14 mouse cellular contexts compared by ENCODE assay signal in genomic region chr10:40068595-40068994, GRCm38 (mm10). TPM values are rescaled to one million over a fixed set of nuclear protein-coding genes. Genes with fewer than 3 reads are reported as not detected.
A peak's percentile ranks its signal among the peaks of the same experiment; 100 is the strongest.
DNase-seq lines count a peak whose midpoint lies in the region; ATAC-seq and TF ChIP-seq lines count a peak whose summit lies in the region.
"Had no signal": no experiment of that assay in that cellular context is flagged by ENCODE, and none has a peak within 500 bp of the region (broad histone marks: within the 10 kb centered on the region; RNA-seq: fewer than 3 reads in every experiment).

No protein-coding gene starts in this region.

- TF ChIP-seq CTCF in bone marrow, adult 2 months (IDR thresholded peaks at IDR 0.05; ENCODE audit: control insufficient read depth, insufficient read depth, low read length): no peak

- no peak for DNase-seq in forebrain, embryonic 10.5 days (ENCODE audit: extremely low spot score, low spot score)
- DNase-seq in forebrain, embryonic 14.5 days (ENCODE audit: low spot score): no peak
- no peak for DNase-seq in kidney, postnatal 14 days
- no peak for DNase-seq in natural killer cell, adult 2 months (ENCODE audit: low spot score in 2 of 2)
- no peak for DNase-seq in adrenal gland, adult 18-20 months (ENCODE audit: low spot score in 2 of 2)

- no peak overlapping the region for H3K4me2 ChIP-seq in forebrain, embryonic 14.5 days (ENCODE audit: low read length)
- H3K4me2 ChIP-seq in kidney, embryonic 16.5 days (replicated peaks; ENCODE audit: low read depth, low read length): no peak overlapping the region
- H3K4me2 ChIP-seq in limb, embryonic 12.5 days: no peak overlapping the region
- H3K4me2 ChIP-seq: forebrain, embryonic 13.5 days; hindbrain, embryonic 12.5 days; midbrain, embryonic 12.5 days had no signal

- TF ChIP-seq POLR2A in bone marrow, adult 2 months (IDR thresholded peaks at IDR 0.05; ENCODE audit: borderline replicate concordance, control insufficient read depth, low read depth, low read length): no peak

- H3K9me3 ChIP-seq in forebrain, embryonic 10.5 days: no peaks in the 10 kb centered on the region
- no peaks in the 10 kb centered on the region for H3K9me3 ChIP-seq in forebrain, embryonic 14.5 days (replicated peaks; ENCODE audit: control insufficient read depth, low read length)
- H3K9me3 ChIP-seq in kidney, embryonic 16.5 days (ENCODE audit: low read length): no peaks in the 10 kb centered on the region
- no peaks in the 10 kb centered on the region for H3K9me3 ChIP-seq in limb, embryonic 12.5 days
- H3K9me3 ChIP-seq: forebrain, embryonic 13.5 days; hindbrain, embryonic 12.5 days; midbrain, embryonic 12.5 days had no signal

- H3K9ac ChIP-seq in forebrain, embryonic 14.5 days (ENCODE audit: low read length): no peak overlapping the region
- H3K9ac ChIP-seq in kidney, embryonic 16.5 days (replicated peaks; ENCODE audit: low read length): no peak overlapping the region
- H3K9ac ChIP-seq in limb, embryonic 12.5 days (replicated peaks): no peak overlapping the region
- H3K9ac ChIP-seq: forebrain, embryonic 13.5 days; hindbrain, embryonic 12.5 days; midbrain, embryonic 12.5 days had no signal

- H3K36me3 ChIP-seq in forebrain, embryonic 10.5 days (replicated peaks): no peaks in the 10 kb centered on the region
- no peaks in the 10 kb centered on the region for H3K36me3 ChIP-seq in forebrain, embryonic 14.5 days (ENCODE audit: control insufficient read depth, insufficient read depth, low read length)
- no peaks in the 10 kb centered on the region for H3K36me3 ChIP-seq in kidney, embryonic 16.5 days (ENCODE audit: insufficient read depth, low read length)
- no peaks in the 10 kb centered on the region for H3K36me3 ChIP-seq in limb, embryonic 12.5 days
- H3K36me3 ChIP-seq: hindbrain, embryonic 12.5 days; midbrain, embryonic 12.5 days had no signal

- no peaks in the 10 kb centered on the region for H3K27me3 ChIP-seq in forebrain, embryonic 10.5 days (ENCODE audit: poor library complexity, severe bottlenecking)
- no peaks in the 10 kb centered on the region for H3K27me3 ChIP-seq in forebrain, embryonic 14.5 days (replicated peaks; ENCODE audit: control insufficient read depth, insufficient read depth, low read length)
- no peaks in the 10 kb centered on the region for H3K27me3 ChIP-seq in kidney, embryonic 16.5 days (ENCODE audit: insufficient read depth, low read length)
- no peaks in the 10 kb centered on the region for H3K27me3 ChIP-seq in limb, embryonic 12.5 days
- H3K27me3 ChIP-seq: forebrain, embryonic 13.5 days; hindbrain, embryonic 12.5 days; midbrain, embryonic 12.5 days had no signal

- H3K4me3 ChIP-seq in forebrain, embryonic 10.5 days: no peak overlapping the region
- no peak overlapping the region for H3K4me3 ChIP-seq in forebrain, embryonic 14.5 days (ENCODE audit: low read depth, low read length)
- H3K4me3 ChIP-seq in kidney, embryonic 16.5 days (ENCODE audit: low read length): no peak overlapping the region
- H3K4me3 ChIP-seq in bone marrow, adult 2 months (replicated peaks; ENCODE audit: control insufficient read depth, low read depth, low read length): no peak overlapping the region
- no peak overlapping the region for H3K4me3 ChIP-seq in limb, embryonic 12.5 days (replicated peaks)
- H3K4me3 ChIP-seq: forebrain, embryonic 13.5 days; hindbrain, embryonic 12.5 days; midbrain, embryonic 12.5 days had no signal

- 0 out of 2 replicates have a peak overlapping the region, but pooled peaks have one; percentile 25 for H3K27ac ChIP-seq in forebrain, embryonic 10.5 days
- H3K27ac ChIP-seq in forebrain, embryonic 14.5 days (ENCODE audit: low read depth, low read length): no peak overlapping the region
- H3K27ac ChIP-seq in kidney, embryonic 16.5 days (ENCODE audit: low read length): no peak overlapping the region
- peak overlapping the region; percentile 56 for H3K27ac ChIP-seq in bone marrow, adult 2 months (ENCODE audit: control insufficient read depth, insufficient read depth, low read depth, low read length, poor library complexity)
- H3K27ac ChIP-seq in limb, embryonic 12.5 days: 0 out of 2 replicates have a peak overlapping the region, but pooled peaks have one; percentile 41
- H3K27ac ChIP-seq: forebrain, embryonic 13.5 days; hindbrain, embryonic 12.5 days; midbrain, embryonic 12.5 days had no signal

- peaks cover 54% of the 10 kb centered on the region for H3K4me1 ChIP-seq in forebrain, embryonic 10.5 days
- H3K4me1 ChIP-seq in forebrain, embryonic 14.5 days (ENCODE audit: control insufficient read depth, insufficient read depth, low read length): no peaks in the 10 kb centered on the region
- peaks cover 16% of the 10 kb centered on the region for H3K4me1 ChIP-seq in kidney, embryonic 16.5 days (ENCODE audit: insufficient read depth, low read length)
- peaks cover 9% of the 10 kb centered on the region for H3K4me1 ChIP-seq in bone marrow, adult 2 months (ENCODE audit: control insufficient read depth, insufficient read depth, low read length)
- H3K4me1 ChIP-seq in limb, embryonic 12.5 days (replicated peaks): peaks cover 39% of the 10 kb centered on the region
- H3K4me1 ChIP-seq: forebrain, embryonic 13.5 days had no signal

- 83% methylated on average over 10 of the region's 10 CpGs for WGBS in forebrain, embryonic 10.5 days
- WGBS in forebrain, embryonic 14.5 days: 78% methylated on average over 10 of the region's 10 CpGs
- 69% methylated on average over 10 of the region's 10 CpGs for WGBS in kidney, embryonic 16.5 days
- 36% methylated on average over 10 of the region's 10 CpGs for WGBS in bone marrow, adult 2 months
- 75% methylated on average over 10 of the region's 10 CpGs for WGBS in limb, embryonic 12.5 days

- no peak for ATAC-seq in forebrain, embryonic 14.5 days
- ATAC-seq in kidney, embryonic 16.5 days (ENCODE audit: low FRiP score, low TSS enrichment): 0 out of 2 replicates have a peak, but pooled peaks have one; percentile 23
- ATAC-seq in limb, embryonic 12.5 days (ENCODE audit: insufficient number of reproducible peaks, insufficient read depth, low FRiP score, low TSS enrichment, low read depth): no peak
- ATAC-seq: forebrain, embryonic 13.5 days had no signal

RNA-seq across cellular contexts. Expression of gene Mfsd4b1, which starts 43.5 kb away (rescaled TPM):
- polyA plus RNA-seq in forebrain, embryonic 10.5 days (2016; fragmentation: Nextera tagmentation; extraction: Ambion mirVana): 0.12 TPM in 1 of 2 replicates, not detected in the other
- polyA plus RNA-seq in forebrain, embryonic 14.5 days (2014; fragmentation: Nextera tagmentation; extraction: Ambion mirVana): 0.35 and 0.41 TPM in 2 replicates
- 9.0 and 12.0 TPM in 2 replicates for polyA plus RNA-seq in kidney, embryonic 16.5 days (2015; fragmentation: Nextera tagmentation; extraction: Ambion mirVana)
- polyA plus RNA-seq in bone marrow, adult 2 months (2011; ENCODE audit: insufficient read depth, insufficient read length, low replicate concordance, missing spikeins): not detected in 2 replicates
- polyA plus RNA-seq in limb, embryonic 12.5 days (2016; fragmentation: Nextera tagmentation; extraction: Ambion mirVana): 0.23 and 0.33 TPM in 2 replicates
- 1 to 10 TPM; 3.1 to 3.5 TPM for total RNA-seq in adrenal gland, adult 18-20 months (2021)
- total RNA-seq: MEL had no signal
- polyA plus RNA-seq: forebrain, embryonic 13.5 days; large intestine, adult 2 months; midbrain, embryonic 12.5 days; small intestine, adult 2 months had no signal

Comparison
In these comparisons a context has a peak if more than half of its experiments do, and no peak if none do; other contexts are left out.
1. H3K27ac ChIP-seq: peak in forebrain, embryonic 10.5 days (single experiment), bone marrow, adult 2 months (single experiment) and limb, embryonic 12.5 days (single experiment); none in forebrain, embryonic 14.5 days (single experiment) and kidney, embryonic 16.5 days (single experiment).